Mouse (Mus musculus) midbrain, embryonic 13.5 days (tissue): ENCODE measurements around the gene Myo7a. TPM values are rescaled to one million over a fixed set of nuclear protein-coding genes. Genes with fewer than 3 reads are reported as not detected.

ENCODE experiments used
- ATAC-seq: fragments of 200-750 bp; cut with Nextera tagmentation; 2 replicates; pipeline ENCODE4 v1.8.0; 2017; ENCODE audit warnings: mild to moderate bottlenecking, moderate TSS enrichment, moderate library complexity
- H3K27ac ChIP-seq: fragments of 300-500 bp; sonication (generic); 2 replicates; pipeline ENCODE4 v1.5.1; 2015; ENCODE audit warnings: inconsistent platforms, mild to moderate bottlenecking, moderate library complexity
- H3K27me3 ChIP-seq: fragments of 300-500 bp; sonication (generic); 2 replicates; pipeline ENCODE4 v1.6.1; 2015; ENCODE audit warnings: mild to moderate bottlenecking, inconsistent platforms
- H3K36me3 ChIP-seq: fragments of 300-500 bp; sonication (generic); 2 replicates; pipeline ENCODE4 v1.6.1; 2015; ENCODE audit warnings: mild to moderate bottlenecking, inconsistent platforms
- H3K4me1 ChIP-seq: fragments of 300-500 bp; sonication (generic); replicated peaks from 2 replicates; pipeline ENCODE4 v1.6.1; 2015; ENCODE audit warnings: inconsistent platforms
- H3K4me2 ChIP-seq: fragments of 300-500 bp; sonication (generic); replicated peaks from 2 replicates; pipeline ENCODE4 v1.6.1; 2015; ENCODE audit warnings: moderate library complexity, mild to moderate bottlenecking, inconsistent platforms
- H3K4me3 ChIP-seq: fragments of 300-500 bp; sonication (generic); replicated peaks from 2 replicates; pipeline ENCODE4 v1.5.1; 2015; ENCODE audit warnings: mild to moderate bottlenecking, inconsistent platforms
- H3K9ac ChIP-seq: fragments of 300-500 bp; sonication (generic); replicated peaks from 2 replicates; pipeline ENCODE4 v1.6.1; 2015; ENCODE audit warnings: mild to moderate bottlenecking, inconsistent platforms
- H3K9me3 ChIP-seq: fragments of 300-500 bp; sonication (generic); 2 replicates; pipeline ENCODE4 v1.6.1; 2016; ENCODE audit warnings: mild to moderate bottlenecking, inconsistent platforms
- WGBS: fragments of 180-500 bp; shearing (Covaris S2); methylation state at CpG from one replicate; pipeline ENCODE4 v1.1.7; 2015; 5-methylcytosine and 5-hydroxymethylcytosine counted together
- polyA plus RNA-seq: library from polyadenylated mRNA; unstranded; fragments of >200 nt; fragmentation: Nextera tagmentation; extraction: Ambion mirVana; gene quantifications from 2 replicates; pipeline ENCODE4 v1.2.1, GENCODE M21; 2015

Myo7a gene
- polyA plus RNA-seq, 1 experiment from 2014 or later = 19.0 TPM

DNA sequence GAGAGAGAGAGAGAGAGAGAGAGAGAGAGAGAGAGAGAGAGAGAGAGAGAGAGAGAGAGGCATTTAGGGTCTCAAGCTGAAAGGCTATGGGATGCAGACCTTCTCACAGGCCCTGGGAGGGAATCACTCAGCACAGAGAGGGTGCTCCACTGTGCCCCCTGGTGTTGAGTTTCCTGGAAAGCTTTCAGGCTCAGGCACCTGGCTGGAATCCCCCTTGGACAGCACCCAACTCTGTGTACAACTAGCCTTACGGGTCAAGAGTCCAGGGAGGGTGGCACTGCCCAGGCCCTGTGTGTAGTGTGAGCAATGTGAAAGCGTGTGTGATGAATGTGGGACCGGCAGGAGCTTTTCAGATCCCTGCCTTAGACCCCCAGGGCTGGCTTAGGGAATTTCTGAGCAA, 21.9 kb upstream of the Myo7a start:
- no peak overlapping the region for H3K27ac ChIP-seq
- no peak for ATAC-seq
- no peak overlapping the region for H3K4me2 ChIP-seq
- H3K4me3 ChIP-seq = no peak overlapping the region
- H3K4me1 ChIP-seq = peaks cover 27% of the 10 kb centered on the region
- no peak overlapping the region for H3K9ac ChIP-seq
- H3K36me3 ChIP-seq = no peaks in the 10 kb centered on the region
- 53% methylated on average over 3 of the region's 3 CpGs for WGBS
- no peaks in the 10 kb centered on the region for H3K9me3 ChIP-seq
- H3K27me3 ChIP-seq = no peaks in the 10 kb centered on the region

DNA sequence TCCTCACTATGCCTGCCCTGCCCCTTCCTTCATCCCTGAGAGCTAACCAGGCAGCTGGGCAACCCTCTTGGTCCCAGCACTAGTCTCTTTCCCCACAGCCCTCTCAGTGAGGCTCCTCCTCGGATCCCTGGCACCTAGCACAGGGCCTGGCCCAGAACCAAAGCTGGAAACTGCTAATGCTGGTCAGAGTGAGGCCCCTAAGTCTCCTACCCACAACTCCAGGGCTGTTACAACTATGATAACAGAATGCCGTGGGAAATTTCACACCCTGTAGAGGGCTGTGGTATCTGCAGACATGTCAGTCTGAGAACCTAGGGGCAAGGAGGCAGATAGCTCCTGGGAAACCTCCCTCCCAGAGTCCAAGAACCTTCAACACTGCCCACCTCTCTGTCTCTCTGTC, 21.3 kb upstream of the Myo7a start:
- Histone ChIP-seq H3K27me3 (no peaks in the 10 kb centered on the region), H3K27ac (no peak overlapping the region), H3K36me3 (no peaks in the 10 kb centered on the region), H3K9ac (no peak overlapping the region), H3K4me3 (no peak overlapping the region), H3K4me1 (peaks cover 27% of the 10 kb centered on the region), H3K4me2 (no peak overlapping the region), H3K9me3 (no peaks in the 10 kb centered on the region)
- WGBS = 59% methylated on average over 2 of the region's 2 CpGs
- ATAC-seq = no peak

DNA sequence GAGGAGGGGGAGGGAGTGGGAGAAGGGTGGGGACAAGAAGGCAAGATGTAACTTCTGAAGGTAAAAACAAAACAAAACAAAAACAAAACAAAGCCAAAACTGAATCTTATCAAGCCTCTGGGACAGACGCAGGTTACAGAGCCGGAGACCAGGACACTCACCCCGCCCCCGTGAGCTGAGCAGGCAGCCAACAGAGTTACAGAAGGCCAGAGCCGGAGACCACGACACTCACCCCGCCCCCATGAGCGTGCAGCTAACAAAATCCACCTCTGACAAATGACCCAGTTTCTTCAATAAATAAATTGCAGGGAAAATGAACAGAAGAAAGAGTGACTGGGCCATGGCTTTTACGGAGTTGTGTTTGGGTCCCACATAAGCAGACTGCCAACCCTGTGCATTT, 19.9 kb upstream of the Myo7a start:
- no peaks in the 10 kb centered on the region for H3K9me3 ChIP-seq
- H3K27me3 ChIP-seq = no peaks in the 10 kb centered on the region
- no peak overlapping the region for H3K27ac ChIP-seq
- peaks cover 27% of the 10 kb centered on the region for H3K4me1 ChIP-seq
- no peak overlapping the region for H3K4me2 ChIP-seq
- WGBS = 20% methylated on average over 9 of the region's 9 CpGs
- H3K36me3 ChIP-seq = peaks cover 7% of the 10 kb centered on the region
- ATAC-seq = no peak
- H3K4me3 ChIP-seq = no peak overlapping the region
- H3K9ac ChIP-seq = no peak overlapping the region

GRCm38 (mm10) chr7:98137995-98138394, 18.7 kb upstream of the Myo7a start:
- Histone ChIP-seq H3K36me3 (peaks cover 7% of the 10 kb centered on the region), H3K9ac (no peak overlapping the region), H3K27ac (no peak overlapping the region), H3K4me3 (no peak overlapping the region), H3K4me1 (peaks cover 27% of the 10 kb centered on the region), H3K27me3 (no peaks in the 10 kb centered on the region), H3K4me2 (no peak overlapping the region), H3K9me3 (no peaks in the 10 kb centered on the region)
- 92% methylated on average over 2 of the region's 2 CpGs for WGBS
- no peak for ATAC-seq

DNA sequence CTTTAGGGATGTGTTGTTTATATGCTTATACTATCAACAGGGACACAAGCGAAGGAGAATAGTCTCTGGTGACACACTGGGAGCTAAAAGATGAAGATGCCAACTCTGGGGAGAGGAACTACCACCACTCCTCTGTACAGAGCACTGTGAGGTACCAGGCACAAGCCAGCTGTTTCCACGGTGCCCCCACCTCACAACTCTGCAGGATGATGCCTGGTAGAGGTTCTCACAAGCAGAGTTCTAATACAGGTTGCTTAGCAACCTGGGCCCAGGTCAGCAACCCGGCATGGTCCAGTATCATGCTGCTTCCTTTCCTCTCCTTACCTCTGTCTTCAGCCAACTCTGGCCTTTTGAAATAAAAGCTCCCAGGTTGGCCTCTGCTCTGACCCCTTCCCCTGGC, 18.3 kb upstream of the Myo7a start:
- no peak overlapping the region for H3K4me3 ChIP-seq
- H3K9me3 ChIP-seq = no peaks in the 10 kb centered on the region
- H3K4me1 ChIP-seq = peaks cover 27% of the 10 kb centered on the region
- peaks cover 7% of the 10 kb centered on the region for H3K36me3 ChIP-seq
- H3K27me3 ChIP-seq = no peaks in the 10 kb centered on the region
- no peak overlapping the region for H3K4me2 ChIP-seq
- WGBS = 36% methylated on average over 3 of the region's 3 CpGs
- H3K9ac ChIP-seq = no peak overlapping the region
- H3K27ac ChIP-seq = no peak overlapping the region
- no peak; the same call in 1 of the 2 replicates for ATAC-seq

GRCm38 (mm10) chr7:98131751-98132150, 12.4 kb upstream of the Myo7a start:
- H3K4me1 ChIP-seq = no peaks in the 10 kb centered on the region
- no peaks in the 10 kb centered on the region for H3K27me3 ChIP-seq
- H3K9ac ChIP-seq = no peak overlapping the region
- no peak overlapping the region for H3K4me2 ChIP-seq
- no peak overlapping the region for H3K27ac ChIP-seq
- H3K9me3 ChIP-seq = no peaks in the 10 kb centered on the region
- H3K4me3 ChIP-seq = no peak overlapping the region
- no peak for ATAC-seq
- H3K36me3 ChIP-seq = peaks cover 18% of the 10 kb centered on the region
- WGBS = 93% methylated on average over 8 of the region's 8 CpGs

- Histone ChIP-seq H3K27me3 (no peaks in the 10 kb centered on the region), H3K9me3 (no peaks in the 10 kb centered on the region), H3K36me3 (peaks cover 13% of the 10 kb centered on the region; the same call in 1 of the 2 replicates), H3K27ac (no peak overlapping the region), H3K4me1 (peaks cover 2% of the 10 kb centered on the region; the same call in 1 of the 2 replicates), H3K4me2 (no peak overlapping the region), H3K4me3 (no peak overlapping the region), H3K9ac (no peak overlapping the region)
- 40% methylated on average over 5 of the region's 5 CpGs for WGBS
- no peak for ATAC-seq
Measured at GRCm38 (mm10) chr7:98125473-98125872, 6.1 kb upstream of the Myo7a start.

- Histone ChIP-seq H3K4me2 (no peak overlapping the region), H3K27me3 (no peaks in the 10 kb centered on the region), H3K27ac (no peak overlapping the region), H3K4me3 (no peak overlapping the region), H3K36me3 (peaks cover 13% of the 10 kb centered on the region; the same call in 1 of the 2 replicates), H3K9me3 (no peaks in the 10 kb centered on the region), H3K4me1 (peaks cover 5% of the 10 kb centered on the region; the same call in 1 of the 2 replicates), H3K9ac (no peak overlapping the region)
- ATAC-seq = no peak
- WGBS = 74% methylated on average over 5 of the region's 5 CpGs
Measured at GRCm38 (mm10) chr7:98124701-98125100, 5.4 kb upstream of the Myo7a start.

- Histone ChIP-seq H3K27ac (no peak overlapping the region), H3K4me2 (no peak overlapping the region), H3K27me3 (no peaks in the 10 kb centered on the region), H3K36me3 (peaks cover 3% of the 10 kb centered on the region; the same call in 1 of the 2 replicates), H3K4me3 (no peak overlapping the region), H3K4me1 (peaks cover 11% of the 10 kb centered on the region; the same call in 1 of the 2 replicates), H3K9me3 (no peaks in the 10 kb centered on the region), H3K9ac (no peak overlapping the region)
- 81% methylated on average over 8 of the region's 8 CpGs for WGBS
- ATAC-seq = no peak
Measured at GRCm38 (mm10) chr7:98121673-98122072, 2.3 kb upstream of the Myo7a start.

GRCm38 (mm10) chr7:98121241-98121640, 1.9 kb upstream of the Myo7a start:
- 80% methylated on average over 3 of the region's 3 CpGs for WGBS
- Histone ChIP-seq H3K4me3 (no peak overlapping the region), H3K27ac (no peak overlapping the region), H3K9me3 (no peaks in the 10 kb centered on the region), H3K36me3 (peaks cover 3% of the 10 kb centered on the region; the same call in 1 of the 2 replicates), H3K4me2 (no peak overlapping the region), H3K4me1 (peaks cover 11% of the 10 kb centered on the region; the same call in 1 of the 2 replicates), H3K9ac (no peak overlapping the region), H3K27me3 (no peaks in the 10 kb centered on the region)
- ATAC-seq = no peak

- no peaks in the 10 kb centered on the region for H3K9me3 ChIP-seq
- WGBS = 8% methylated on average over 7 of the region's 7 CpGs
- peak; percentile 78 for ATAC-seq
- H3K4me2 ChIP-seq = peak overlapping the region; percentile 52
- H3K27ac ChIP-seq = no peak overlapping the region
- no peaks in the 10 kb centered on the region for H3K27me3 ChIP-seq
- H3K36me3 ChIP-seq = peaks cover 3% of the 10 kb centered on the region; the same call in 1 of the 2 replicates
- H3K4me3 ChIP-seq = peak overlapping the region; percentile 23; the same call in 1 of the 2 replicates
- H3K9ac ChIP-seq = peak overlapping the region; percentile 51; the same call in 1 of the 2 replicates
- H3K4me1 ChIP-seq = peaks cover 11% of the 10 kb centered on the region; the same call in 1 of the 2 replicates
Measured at GRCm38 (mm10) chr7:98120325-98120724, 1.0 kb upstream of the Myo7a start.

- no peak overlapping the region for H3K9ac ChIP-seq
- 82% methylated on average over 2 of the region's 2 CpGs for WGBS
Measured at GRCm38 (mm10) chr7:98119961-98120232, 573 bp upstream of the Myo7a start.

GRCm38 (mm10) chr7:98117012-98117660, 2.2 kb downstream of the Myo7a start:
- H3K36me3 ChIP-seq = no peaks in the 10 kb centered on the region
- WGBS = 75% methylated on average over 11 of the region's 11 CpGs
- peaks cover 9% of the 10 kb centered on the region for H3K27me3 ChIP-seq
- H3K9me3 ChIP-seq = no peaks in the 10 kb centered on the region
- ATAC-seq = no peak
- no peak overlapping the region for H3K4me2 ChIP-seq
- no peak overlapping the region for H3K4me3 ChIP-seq
- peaks cover 11% of the 10 kb centered on the region; the same call in 1 of the 2 replicates for H3K4me1 ChIP-seq
- no peak overlapping the region for H3K9ac ChIP-seq
- no peak overlapping the region for H3K27ac ChIP-seq

More at GRCm38 (mm10) chr7:98119961-98120232, 573 bp upstream of the Myo7a start:
- Histone ChIP-seq H3K4me1 (peaks cover 11% of the 10 kb centered on the region; the same call in 1 of the 2 replicates), H3K4me3 (no peak overlapping the region), H3K27ac (no peak overlapping the region), H3K36me3 (peaks cover under 1% of the 10 kb centered on the region; the same call in 1 of the 2 replicates), H3K9me3 (no peaks in the 10 kb centered on the region), H3K27me3 (no peaks in the 10 kb centered on the region), H3K4me2 (0 out of 2 replicates have a peak overlapping the region, but pooled peaks have one; percentile 52)
- ATAC-seq = peak; percentile 57
